Mouse (Mus musculus): ENCODE results near the gene Actl7b. TPM values are rescaled to one million over a fixed set of nuclear protein-coding genes. Genes with fewer than 3 reads are reported as not detected.

Gene Actl7b
- total RNA-seq, 2 experiments from 2014 or later = not detected

DNA sequence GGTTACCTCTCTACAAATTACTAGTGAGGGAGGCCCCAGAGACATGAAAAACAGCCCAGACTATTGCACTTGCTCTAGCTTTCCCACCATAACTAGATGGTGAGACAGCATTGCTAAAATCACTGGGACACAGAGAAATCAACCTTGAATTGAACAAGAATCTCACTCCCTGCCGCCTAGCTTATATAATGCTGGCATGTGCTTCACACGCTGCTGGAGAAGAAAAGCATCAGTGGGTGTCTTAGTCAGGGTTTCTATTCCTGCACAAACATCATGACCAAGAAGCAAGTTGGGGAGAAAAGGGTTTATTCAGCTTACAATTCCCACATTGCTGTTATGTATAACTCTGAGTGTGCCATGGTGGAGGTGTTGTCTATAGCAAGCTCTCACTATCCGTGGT lies 28.1 kb downstream of the Actl7b start:
- no peak for DNase-seq (ENCODE audit: low spot score)

DNA sequence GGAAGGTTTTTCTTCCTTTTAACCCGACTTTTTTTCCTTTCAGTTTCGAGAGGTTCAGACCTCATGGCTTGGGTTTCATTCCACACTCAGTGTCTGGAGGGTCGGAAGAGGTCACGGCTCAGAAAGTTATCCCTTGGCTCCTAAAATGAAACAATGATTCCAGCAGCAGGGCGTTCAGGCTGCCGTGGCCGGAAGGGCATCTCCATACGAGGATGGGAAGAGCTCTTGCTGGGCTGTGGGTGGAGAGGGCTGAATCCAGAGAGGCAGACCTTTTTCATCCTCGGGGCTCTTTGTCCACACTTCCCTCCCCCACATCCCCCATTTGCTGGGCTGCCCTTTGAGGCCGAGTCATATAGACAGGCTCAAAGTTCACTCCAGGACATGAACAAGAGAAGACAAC lies 39.0 kb downstream of the Actl7b start:
- peak; percentile 23 for DNase-seq (ENCODE audit: low spot score)

DNA sequence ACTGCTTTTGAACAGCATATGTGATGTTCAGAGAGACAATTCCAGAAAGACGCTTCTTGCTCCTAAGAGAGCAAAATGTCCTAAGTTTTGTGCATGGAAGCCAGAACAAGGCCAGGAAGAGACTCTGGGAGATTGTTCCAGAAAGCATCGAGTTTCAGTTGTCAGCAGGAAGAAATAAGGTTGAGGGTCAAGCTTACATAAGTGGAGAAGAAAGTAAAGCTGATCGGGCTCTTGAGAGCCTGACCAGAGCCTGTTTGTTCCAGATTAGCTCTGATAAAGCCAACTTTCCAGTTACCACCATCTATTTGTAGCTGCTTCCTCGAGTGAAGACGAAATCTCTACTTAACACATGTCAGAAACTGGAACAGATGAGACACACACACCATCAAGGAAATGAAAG lies 42.6 kb downstream of the Actl7b start:
- peak; percentile 20 for DNase-seq (ENCODE audit: low spot score)

DNA sequence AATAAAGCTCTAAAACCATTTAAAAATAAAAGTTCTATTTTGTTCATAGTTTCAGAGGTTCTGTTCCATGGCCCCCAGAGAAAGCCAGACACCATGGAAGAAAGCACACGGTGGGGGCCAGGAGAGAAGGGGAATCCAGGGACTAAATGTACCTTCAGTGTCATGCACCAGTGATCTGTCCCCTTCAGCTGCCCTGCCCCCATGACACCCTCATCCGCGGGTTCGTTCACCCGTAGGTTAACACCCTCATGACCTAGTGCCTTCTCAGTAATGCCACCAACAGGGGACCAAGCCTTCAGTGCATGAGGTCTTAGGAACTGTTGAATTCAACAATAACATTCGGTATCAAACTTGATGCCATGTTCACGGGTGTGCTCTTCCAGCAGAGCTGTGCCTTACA lies 44.8 kb downstream of the Actl7b start:
- no peak for DNase-seq (ENCODE audit: low spot score)

Other genes with a start within 250 kb of the Actl7b start
- not detected for gene Gm26657, start 1.4 kb downstream of the Actl7b start, total RNA-seq (2021)
- not detected for gene Actl7a, start 2.0 kb upstream of the Actl7b start, total RNA-seq (2021)
- 10 to 100 TPM; 24.8 to 25.5 TPM for gene Elp1, start 60.9 kb upstream of the Actl7b start, total RNA-seq (2021)
- 1 to 10 TPM; 1.2 to 1.3 TPM for gene Fam206a, start 60.9 kb upstream of the Actl7b start, total RNA-seq (2021)
- gene Ctnnal1, start 123.7 kb upstream of the Actl7b start, total RNA-seq (2021) = 10 to 100 TPM in 1 of 2 experiments, 1 to 10 TPM in 1; 9.2 to 10.0 TPM
- 10 to 100 TPM; 19.7 to 21.1 TPM for gene Tmem245, start 206.0 kb upstream of the Actl7b start, total RNA-seq (2021)
- not detected for gene Frrs1l, start 248.9 kb upstream of the Actl7b start, total RNA-seq (2021)